Mouse (Mus musculus) heart, embryonic 13.5 days (tissue): ENCODE measurements around the gene Ankrd39. TPM values are rescaled to one million over a fixed set of nuclear protein-coding genes. Genes with fewer than 3 reads are reported as not detected.
A peak's percentile ranks its signal among the peaks of the same experiment; 100 is the strongest.

Experiments used
- ATAC-seq: fragments of 200-750 bp; cut with Nextera tagmentation; 2 replicates; pipeline ENCODE4 v1.8.0; 2017; ENCODE audit warnings: moderate TSS enrichment; ENCODE audit not compliant: insufficient number of reproducible peaks, low FRiP score, low TSS enrichment; ENCODE audit errors: extremely low read depth
- H3K27ac ChIP-seq: fragments of 300-500 bp; sonication (generic); replicated peaks from 2 replicates; pipeline ENCODE4 v1.5.1; 2015; ENCODE audit warnings: moderate library complexity, mild to moderate bottlenecking, inconsistent platforms
- H3K27me3 ChIP-seq: fragments of 300-500 bp; sonication (generic); replicated peaks from 2 replicates; pipeline ENCODE4 v1.6.1; 2015; ENCODE audit warnings: mild to moderate bottlenecking, inconsistent platforms
- H3K36me3 ChIP-seq: fragments of 300-500 bp; sonication (generic); 2 replicates; pipeline ENCODE4 v1.6.1; 2015; ENCODE audit warnings: mild to moderate bottlenecking, inconsistent platforms
- H3K4me1 ChIP-seq: fragments of 300-500 bp; sonication (generic); 2 replicates; pipeline ENCODE4 v1.6.1; 2015; ENCODE audit warnings: inconsistent platforms
- H3K4me2 ChIP-seq: fragments of 300-500 bp; sonication (generic); 2 replicates; pipeline ENCODE4 v1.6.1; 2015; ENCODE audit warnings: inconsistent platforms, mild to moderate bottlenecking, moderate library complexity
- H3K4me3 ChIP-seq: fragments of 300-500 bp; sonication (generic); 2 replicates; pipeline ENCODE4 v1.5.1; 2015; ENCODE audit warnings: moderate library complexity, mild to moderate bottlenecking, inconsistent platforms
- H3K9ac ChIP-seq: fragments of 300-500 bp; sonication (generic); 2 replicates; pipeline ENCODE4 v1.6.1; 2015; ENCODE audit warnings: inconsistent platforms, mild to moderate bottlenecking, moderate library complexity
- H3K9me3 ChIP-seq: fragments of 300-500 bp; sonication (generic); 2 replicates; pipeline ENCODE4 v1.6.1; 2016; ENCODE audit warnings: inconsistent platforms
- WGBS: fragments of 180-500 bp; shearing (Covaris S2); methylation state at CpG from one replicate; pipeline ENCODE4 v1.1.7; 2015; ENCODE audit warnings: mixed read lengths; 5-methylcytosine and 5-hydroxymethylcytosine counted together
- polyA plus RNA-seq: library from polyadenylated mRNA; unstranded; fragments of >200 nt; fragmentation: Nextera tagmentation; extraction: Ambion mirVana; gene quantifications from 2 replicates; pipeline ENCODE4 v1.2.1, GENCODE M21; 2015

Ankrd39 gene
- polyA plus RNA-seq, 1 experiment from 2014 or later, result 23.6 TPM

GRCm38 (mm10) chr1:36512089-36512965, 34.9 kb downstream of the Ankrd39 start:
- Histone ChIP-seq H3K9me3 (peaks cover 3% of the 10 kb centered on the region; the same call in 1 of the 2 replicates), H3K4me1 (peaks cover 37% of the 10 kb centered on the region), H3K36me3 (peaks cover 29% of the 10 kb centered on the region), H3K27ac (peak overlapping the region; percentile 95), H3K4me3 (peak overlapping the region; percentile 72), H3K4me2 (peak overlapping the region; percentile 96), H3K27me3 (no peaks in the 10 kb centered on the region), H3K9ac (peak overlapping the region; percentile 87)
- under 1% methylated on average over 117 of the region's 126 CpGs for WGBS
- peak; percentile 52 for ATAC-seq

DNA sequence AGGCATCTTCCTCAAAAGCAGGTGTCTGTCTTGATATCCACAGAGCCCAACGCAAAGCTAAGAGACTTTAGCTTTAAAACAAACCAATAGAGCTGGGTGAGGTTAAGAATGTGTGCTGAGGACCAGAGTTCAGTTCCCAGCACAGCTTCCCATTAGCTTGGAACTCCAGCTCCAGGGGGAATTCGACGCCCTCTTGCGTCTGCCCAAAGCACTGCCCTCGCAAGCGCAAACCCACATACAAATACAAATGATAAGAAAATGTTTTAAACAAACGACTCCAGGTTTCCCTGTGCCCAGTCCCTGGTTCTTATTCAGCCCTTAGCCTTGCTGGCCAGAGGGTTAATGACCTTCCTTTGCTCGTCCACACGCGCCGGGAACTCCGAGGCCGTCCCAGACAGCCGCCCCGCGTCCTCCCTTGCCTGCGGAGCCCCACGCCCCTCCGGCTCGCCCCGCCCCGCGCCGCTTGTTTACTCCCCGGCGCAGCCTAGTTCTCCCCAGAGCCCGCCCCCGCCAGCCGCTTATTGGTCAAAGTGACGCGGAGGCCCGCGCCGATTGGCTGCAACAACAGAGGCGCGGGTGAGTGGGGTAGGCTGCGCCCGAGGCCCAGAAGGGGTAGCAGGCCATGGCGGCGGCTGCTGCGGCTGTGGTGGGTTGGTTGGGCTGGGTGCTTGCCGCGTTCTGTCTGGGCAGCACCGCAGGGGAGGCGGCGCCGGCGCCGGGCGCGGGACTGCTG, 35.8 kb downstream of the Ankrd39 start, which contains the start of gene Cnnm3:
Gene Cnnm3 (plus strand): TSS at position 579 of the 733 bp plus-strand sequence.
- peak; percentile 94 for ATAC-seq
- H3K27ac ChIP-seq, result peak within 1 kb of the TSS; percentile 95

GRCm38 (mm10) chr1:36508238-36508637, 39.0 kb downstream of the Ankrd39 start:
- no peaks in the 10 kb centered on the region for H3K27me3 ChIP-seq
- no peak overlapping the region for H3K4me3 ChIP-seq
- no peak overlapping the region for H3K27ac ChIP-seq
- no peak overlapping the region for H3K4me2 ChIP-seq
- 82% methylated on average over 5 of the region's 5 CpGs for WGBS
- peaks cover 3% of the 10 kb centered on the region; the same call in 1 of the 2 replicates for H3K9me3 ChIP-seq
- H3K4me1 ChIP-seq, result peaks cover 5% of the 10 kb centered on the region
- no peak overlapping the region for H3K9ac ChIP-seq
- H3K36me3 ChIP-seq, result peaks cover 23% of the 10 kb centered on the region
- no peak for ATAC-seq

More for the DNA sequence above, 35.8 kb downstream of the Ankrd39 start, which contains the start of gene Cnnm3:
- Histone ChIP-seq H3K36me3 (peaks cover 27% of the 10 kb centered on the region), H3K9me3 (peaks cover 3% of the 10 kb centered on the region; the same call in 1 of the 2 replicates), H3K4me1 (peaks cover 34% of the 10 kb centered on the region), H3K4me3 (peak within 1 kb of the TSS; percentile 72), H3K27me3 (no peaks in the 10 kb centered on the region), H3K4me2 (peak within 1 kb of the TSS; percentile 96), H3K9ac (peak within 1 kb of the TSS; percentile 87)
- WGBS, result 1% methylated on average over 50 of the region's 51 CpGs

DNA sequence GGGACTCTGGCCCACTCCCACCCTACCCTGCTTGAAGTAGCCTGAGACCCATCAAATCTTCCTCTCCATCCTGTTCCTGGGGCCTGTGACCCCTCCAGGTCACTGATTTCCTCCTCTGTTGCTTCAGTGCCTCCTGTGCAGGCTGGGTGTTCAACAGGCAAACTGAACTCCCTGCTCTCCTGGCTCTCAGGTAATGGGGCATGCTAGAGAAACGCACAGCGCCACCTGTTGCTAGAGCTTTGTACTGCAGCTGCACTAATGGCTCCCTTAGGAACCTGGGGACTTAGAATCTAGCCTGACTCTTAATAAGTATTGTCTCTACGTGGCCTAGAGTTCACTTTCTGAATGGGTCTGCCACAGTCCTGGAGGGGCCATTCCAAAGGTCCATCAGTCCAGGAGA, 46.0 kb downstream of the Ankrd39 start:
- WGBS, result 5% methylated on average over 3 of the region's 3 CpGs
- H3K9me3 ChIP-seq, result no peaks in the 10 kb centered on the region
- H3K27me3 ChIP-seq, result no peaks in the 10 kb centered on the region
- H3K36me3 ChIP-seq, result peaks cover 40% of the 10 kb centered on the region
- no peak overlapping the region for H3K27ac ChIP-seq
- no peak overlapping the region for H3K9ac ChIP-seq
- ATAC-seq, result no peak
- H3K4me3 ChIP-seq, result no peak overlapping the region
- H3K4me1 ChIP-seq, result peaks cover 8% of the 10 kb centered on the region; the same call in 1 of the 2 replicates
- no peak overlapping the region for H3K4me2 ChIP-seq

DNA sequence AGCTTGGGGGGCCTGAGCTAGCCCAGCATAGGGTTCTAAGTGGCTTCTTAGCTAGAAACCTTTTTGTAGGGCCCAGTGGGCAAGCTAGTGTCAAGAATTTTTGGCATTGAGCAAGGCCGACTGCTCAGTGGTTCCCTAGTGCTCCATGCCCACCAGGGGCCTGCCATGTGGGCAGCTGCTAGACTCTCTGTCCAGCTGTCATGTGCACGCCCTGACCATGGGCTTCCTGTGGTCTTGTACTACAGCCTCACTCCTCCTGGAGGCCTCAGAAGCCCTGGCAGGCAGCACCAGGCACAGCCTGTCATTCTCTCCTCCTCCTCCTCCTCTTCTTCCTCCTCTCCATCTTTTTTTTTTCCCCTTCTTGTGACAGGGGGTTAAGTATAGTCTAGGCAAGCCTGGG, 49.9 kb downstream of the Ankrd39 start:
- Histone ChIP-seq H3K36me3 (peaks cover 22% of the 10 kb centered on the region), H3K27me3 (no peaks in the 10 kb centered on the region), H3K4me1 (peaks cover 12% of the 10 kb centered on the region), H3K4me3 (no peak overlapping the region), H3K9ac (no peak overlapping the region), H3K27ac (no peak overlapping the region), H3K9me3 (no peaks in the 10 kb centered on the region), H3K4me2 (no peak overlapping the region)
- 66% methylated on average over 2 of the region's 2 CpGs for WGBS
- no peak for ATAC-seq

DNA sequence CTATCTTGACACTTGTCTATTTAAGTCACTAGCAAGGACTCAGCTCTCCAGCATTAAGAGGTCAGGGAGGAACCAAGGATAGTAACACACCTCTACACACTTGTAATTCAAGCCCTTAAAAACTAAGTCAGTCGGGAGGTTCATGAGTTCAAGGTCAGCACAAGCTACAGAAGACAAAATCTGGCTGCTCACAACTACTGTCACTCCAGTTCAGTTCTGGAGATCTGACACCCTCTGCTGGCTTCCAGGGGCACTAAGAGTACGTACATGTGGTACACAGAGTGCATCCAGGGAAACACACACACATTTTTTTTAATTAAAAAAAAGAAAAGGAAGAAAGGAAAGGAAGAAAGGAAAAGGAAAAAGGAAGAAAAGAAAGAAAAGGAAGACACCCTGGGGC, 50.5 kb downstream of the Ankrd39 start:
- no peak overlapping the region for H3K4me2 ChIP-seq

DNA sequence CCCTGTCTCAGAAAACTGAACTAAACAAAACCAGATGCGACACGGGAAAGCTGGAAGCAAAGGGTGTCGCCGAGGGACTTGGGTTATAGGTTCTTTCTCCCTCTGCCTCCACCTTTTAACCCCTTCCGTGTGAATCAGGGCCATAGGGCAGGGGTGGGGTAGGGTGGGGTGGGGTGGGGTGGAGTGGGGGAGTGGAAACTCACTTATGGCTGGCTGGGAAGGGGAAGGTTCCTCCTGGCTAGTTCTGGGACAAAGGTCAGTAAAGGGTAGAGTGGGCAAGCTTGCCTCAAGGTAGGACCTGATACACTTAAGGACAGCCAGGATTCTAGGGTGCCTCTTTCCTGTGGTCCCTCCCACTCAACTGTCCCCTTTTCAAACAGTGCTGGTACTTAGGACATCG, 53.9 kb downstream of the Ankrd39 start:
- H3K27me3 ChIP-seq, result no peaks in the 10 kb centered on the region
- no peak overlapping the region for H3K27ac ChIP-seq
- no peak for ATAC-seq
- no peaks in the 10 kb centered on the region for H3K9me3 ChIP-seq
- H3K4me3 ChIP-seq, result no peak overlapping the region
- peak overlapping the region; percentile 71; the same call in 1 of the 2 replicates for H3K9ac ChIP-seq
- 71% methylated on average over 6 of the region's 6 CpGs for WGBS
- peaks cover under 1% of the 10 kb centered on the region; the same call in 1 of the 2 replicates for H3K36me3 ChIP-seq
- peaks cover 17% of the 10 kb centered on the region for H3K4me1 ChIP-seq
- H3K4me2 ChIP-seq, result no peak overlapping the region

More for the DNA sequence above, 50.5 kb downstream of the Ankrd39 start:
- no peak overlapping the region for H3K27ac ChIP-seq
- H3K27me3 ChIP-seq, result no peaks in the 10 kb centered on the region
- WGBS, result 38% methylated on average over 2 of the region's 2 CpGs
- no peak for ATAC-seq
- H3K9ac ChIP-seq, result no peak overlapping the region
- peaks cover 22% of the 10 kb centered on the region for H3K36me3 ChIP-seq
- no peaks in the 10 kb centered on the region for H3K9me3 ChIP-seq
- peaks cover 17% of the 10 kb centered on the region for H3K4me1 ChIP-seq
- H3K4me3 ChIP-seq, result no peak overlapping the region

GRCm38 (mm10) chr1:36492416-36493139, 54.7 kb downstream of the Ankrd39 start:
- no peak overlapping the region for H3K4me2 ChIP-seq
- H3K36me3 ChIP-seq, result no peaks in the 10 kb centered on the region
- peak overlapping the region; percentile 71 for H3K9ac ChIP-seq
- no peak overlapping the region for H3K4me3 ChIP-seq
- peak; percentile 59 for ATAC-seq
- 0 out of 2 replicates have a peak overlapping the region, but pooled peaks have one; percentile 21 for H3K27ac ChIP-seq
- H3K9me3 ChIP-seq, result no peaks in the 10 kb centered on the region
- no peaks in the 10 kb centered on the region for H3K27me3 ChIP-seq
- 30% methylated on average over 9 of the region's 9 CpGs for WGBS
- peaks cover 17% of the 10 kb centered on the region for H3K4me1 ChIP-seq

DNA sequence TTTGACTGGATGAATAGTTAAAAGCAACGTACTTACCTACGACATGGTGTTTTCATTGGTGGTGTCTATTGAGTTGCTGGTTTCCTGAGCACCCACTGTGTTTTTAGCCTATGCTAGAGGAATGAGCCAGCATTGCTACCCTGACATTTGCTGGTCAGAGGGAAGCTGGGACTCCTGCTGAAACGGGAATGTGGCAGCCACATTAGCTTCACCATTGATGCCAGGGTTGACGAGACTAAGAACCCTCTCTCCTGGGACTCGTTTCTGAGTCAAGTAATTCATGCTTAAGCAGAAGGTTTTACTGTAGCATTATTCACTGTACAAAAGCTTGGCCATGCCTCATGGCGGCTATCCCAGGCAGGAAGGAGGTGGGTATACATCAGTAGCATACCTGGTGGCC, 57.6 kb downstream of the Ankrd39 start:
- Histone ChIP-seq H3K9me3 (no peaks in the 10 kb centered on the region), H3K27ac (no peak overlapping the region), H3K4me1 (peaks cover 9% of the 10 kb centered on the region), H3K36me3 (no peaks in the 10 kb centered on the region), H3K27me3 (no peaks in the 10 kb centered on the region), H3K4me2 (no peak overlapping the region), H3K4me3 (no peak overlapping the region), H3K9ac (no peak overlapping the region)
- 76% methylated on average over 6 of the region's 6 CpGs for WGBS
- ATAC-seq, result no peak
